Mouse (Mus musculus): ENCODE measurements around the gene Tma7. TPM values are rescaled to one million over a fixed set of nuclear protein-coding genes. Genes with fewer than 3 reads are reported as not detected.

Tma7 gene
- polyA plus RNA-seq, 1 experiment from 2014 or later = 805 TPM

- no peaks in the 10 kb centered on the region for H3K4me1 ChIP-seq
- H3K27ac ChIP-seq = no peak overlapping the region
- no peak for DNase-seq (ENCODE audit: low spot score)
- H3K4me3 ChIP-seq = no peak overlapping the region
- no peaks in the 10 kb centered on the region for H3K27me3 ChIP-seq (ENCODE audit: low read depth, poor library complexity, severe bottlenecking)
- H3K9me3 ChIP-seq (replicated peaks) = no peaks in the 10 kb centered on the region
- WGBS = 82% methylated on average over 3 of the region's 3 CpGs
- H3K36me3 ChIP-seq = 0 out of 2 replicates have a peak, but pooled peaks cover 2% of the 10 kb centered on the region
Measured at GRCm38 (mm10) chr9:109028421-109028820, 54.0 kb downstream of the Tma7 start.

GRCm38 (mm10) chr9:109027521-109027920, 54.9 kb downstream of the Tma7 start:
- H3K27ac ChIP-seq = no peak overlapping the region
- no peak overlapping the region for H3K4me3 ChIP-seq
- no peak for DNase-seq (ENCODE audit: low spot score)
- 0 out of 2 replicates have a peak, but pooled peaks cover 2% of the 10 kb centered on the region for H3K36me3 ChIP-seq
- H3K27me3 ChIP-seq (ENCODE audit: low read depth, poor library complexity, severe bottlenecking) = no peaks in the 10 kb centered on the region
- 85% methylated on average over 8 of the region's 8 CpGs for WGBS
- H3K4me1 ChIP-seq = no peaks in the 10 kb centered on the region
- no peaks in the 10 kb centered on the region for H3K9me3 ChIP-seq (replicated peaks)

Other genes with a start within 250 kb of the Tma7 start
- 9.7 and 13.7 TPM in 2 replicates for gene Slc26a6, start 229.3 kb downstream of the Tma7 start, polyA plus RNA-seq (2016; fragmentation: Nextera tagmentation; extraction: Ambion mirVana)
- not detected in 2 replicates for gene Tmem89, start 168.0 kb downstream of the Tma7 start, polyA plus RNA-seq (2016; fragmentation: Nextera tagmentation; extraction: Ambion mirVana)
- gene Uqcrc1, start 146.0 kb downstream of the Tma7 start, polyA plus RNA-seq (2016; fragmentation: Nextera tagmentation; extraction: Ambion mirVana) = 561 and 562 TPM in 2 replicates
- 1.7 and 3.1 TPM in 2 replicates for gene Col7a1, start 129.0 kb downstream of the Tma7 start, polyA plus RNA-seq (2016; fragmentation: Nextera tagmentation; extraction: Ambion mirVana)
- gene Ucn2, start 96.6 kb downstream of the Tma7 start, polyA plus RNA-seq (2016; fragmentation: Nextera tagmentation; extraction: Ambion mirVana) = not detected in 2 replicates
- 12.5 and 14.6 TPM in 2 replicates for gene Pfkfb4, start 90.8 kb downstream of the Tma7 start, polyA plus RNA-seq (2016; fragmentation: Nextera tagmentation; extraction: Ambion mirVana)
- gene Shisa5, start 44.0 kb downstream of the Tma7 start, polyA plus RNA-seq (2016; fragmentation: Nextera tagmentation; extraction: Ambion mirVana) = 36.1 and 44.4 TPM in 2 replicates
- gene Trex1, start 22.9 kb downstream of the Tma7 start, polyA plus RNA-seq (2016; fragmentation: Nextera tagmentation; extraction: Ambion mirVana) = 7.5 and 9.4 TPM in 2 replicates
- gene Atrip, start 8.5 kb downstream of the Tma7 start, polyA plus RNA-seq (2016; fragmentation: Nextera tagmentation; extraction: Ambion mirVana) = 35.3 and 36.8 TPM in 2 replicates
- gene Ccdc51, start 94 bp downstream of the Tma7 start, polyA plus RNA-seq (2016; fragmentation: Nextera tagmentation; extraction: Ambion mirVana) = 13.6 and 14.1 TPM in 2 replicates
- 18.6 and 23.7 TPM in 2 replicates for gene Plxnb1, start 12.8 kb upstream of the Tma7 start, polyA plus RNA-seq (2016; fragmentation: Nextera tagmentation; extraction: Ambion mirVana)
- gene Fbxw21, start 79.5 kb upstream of the Tma7 start, polyA plus RNA-seq (2016; fragmentation: Nextera tagmentation; extraction: Ambion mirVana) = not detected in 2 replicates
- not detected in 2 replicates for gene Fbxw13, start 113.4 kb upstream of the Tma7 start, polyA plus RNA-seq (2016; fragmentation: Nextera tagmentation; extraction: Ambion mirVana)
- not detected in 2 replicates for gene Fbxw20, start 152.2 kb upstream of the Tma7 start, polyA plus RNA-seq (2016; fragmentation: Nextera tagmentation; extraction: Ambion mirVana)
- gene Fbxw14, start 205.1 kb upstream of the Tma7 start, polyA plus RNA-seq (2016; fragmentation: Nextera tagmentation; extraction: Ambion mirVana) = not detected in 2 replicates

Measured in limb, embryonic 10.5 days (tissue).